Comparison of ENCODE assay signal across 17 mouse cellular contexts in genomic region chr6:115238031-115239027, GRCm38 (mm10). TPM values are rescaled to one million over a fixed set of nuclear protein-coding genes. Genes with fewer than 3 reads are reported as not detected.
DNase-seq lines count a peak whose midpoint lies in the region; ATAC-seq and TF ChIP-seq lines count a peak whose summit lies in the region.
"Had no signal": no experiment of that assay in that cellular context is flagged by ENCODE, and none has a peak within 500 bp of the region (broad histone marks: within the 10 kb centered on the region; RNA-seq: fewer than 3 reads in every experiment).

No protein-coding gene starts in this region.

- no peaks in the 10 kb centered on the region for H3K9me3 ChIP-seq in heart, embryonic 10.5 days
- no peaks in the 10 kb centered on the region for H3K9me3 ChIP-seq in forebrain, embryonic 14.5 days (replicated peaks; ENCODE audit: control insufficient read depth, low read length)
- H3K9me3 ChIP-seq in forebrain, postnatal 0 days (ENCODE audit: low read length), result no peaks in the 10 kb centered on the region
- H3K9me3 ChIP-seq: embryonic facial prominence, embryonic 12.5 days; forebrain, embryonic 15.5 days; heart, embryonic 15.5 days; limb, embryonic 12.5 days had no signal

- H3K27ac ChIP-seq in heart, embryonic 10.5 days, result no peak overlapping the region
- no peak overlapping the region for H3K27ac ChIP-seq in forebrain, embryonic 14.5 days (ENCODE audit: low read depth, low read length)
- H3K27ac ChIP-seq in forebrain, postnatal 0 days (ENCODE audit: low read depth, low read length), result no peak overlapping the region
- H3K27ac ChIP-seq: embryonic facial prominence, embryonic 12.5 days; forebrain, embryonic 15.5 days; heart, embryonic 15.5 days; limb, embryonic 12.5 days had no signal

- H3K4me3 ChIP-seq in heart, embryonic 10.5 days, result no peak overlapping the region
- no peak overlapping the region for H3K4me3 ChIP-seq in forebrain, embryonic 14.5 days (ENCODE audit: low read depth, low read length)
- no peak overlapping the region for H3K4me3 ChIP-seq in forebrain, postnatal 0 days (ENCODE audit: low read depth, low read length)
- H3K4me3 ChIP-seq: embryonic facial prominence, embryonic 12.5 days; forebrain, embryonic 15.5 days; heart, embryonic 15.5 days; limb, embryonic 12.5 days had no signal

- no peak for ATAC-seq in forebrain, embryonic 14.5 days
- no peak for ATAC-seq in forebrain, postnatal 0 days
- ATAC-seq: forebrain, embryonic 15.5 days had no signal

- H3K9ac ChIP-seq in forebrain, embryonic 14.5 days (ENCODE audit: low read length), result no peak overlapping the region
- no peak overlapping the region for H3K9ac ChIP-seq in forebrain, postnatal 0 days
- H3K9ac ChIP-seq: embryonic facial prominence, embryonic 12.5 days; forebrain, embryonic 15.5 days; heart, embryonic 15.5 days; limb, embryonic 12.5 days had no signal

- H3K4me2 ChIP-seq in forebrain, embryonic 14.5 days (ENCODE audit: low read length), result no peak overlapping the region
- H3K4me2 ChIP-seq in forebrain, postnatal 0 days (ENCODE audit: low read depth), result no peak overlapping the region
- H3K4me2 ChIP-seq: embryonic facial prominence, embryonic 12.5 days; forebrain, embryonic 15.5 days; heart, embryonic 15.5 days; limb, embryonic 12.5 days had no signal

- WGBS in heart, embryonic 10.5 days, result 82% methylated on average over 9 of the region's 9 CpGs
- WGBS in forebrain, embryonic 14.5 days, result 87% methylated on average over 9 of the region's 9 CpGs
- 87% methylated on average over 9 of the region's 9 CpGs for WGBS in forebrain, postnatal 0 days

- no peaks in the 10 kb centered on the region for H3K36me3 ChIP-seq in heart, embryonic 10.5 days
- no peaks in the 10 kb centered on the region for H3K36me3 ChIP-seq in forebrain, embryonic 14.5 days (ENCODE audit: control insufficient read depth, insufficient read depth, low read length)
- H3K36me3 ChIP-seq in forebrain, postnatal 0 days (ENCODE audit: insufficient read depth), result 0 out of 2 replicates have a peak, but pooled peaks cover 9% of the 10 kb centered on the region
- H3K36me3 ChIP-seq: embryonic facial prominence, embryonic 12.5 days; forebrain, embryonic 15.5 days; heart, embryonic 15.5 days; limb, embryonic 12.5 days had no signal

- H3K4me1 ChIP-seq in heart, embryonic 10.5 days, result peaks cover 15% of the 10 kb centered on the region; the same call in 1 of the 2 replicates
- no peaks in the 10 kb centered on the region for H3K4me1 ChIP-seq in forebrain, embryonic 14.5 days (ENCODE audit: control insufficient read depth, insufficient read depth, low read length)
- no peaks in the 10 kb centered on the region for H3K4me1 ChIP-seq in forebrain, postnatal 0 days (ENCODE audit: insufficient read depth)
- H3K4me1 ChIP-seq: embryonic facial prominence, embryonic 12.5 days; limb, embryonic 12.5 days had no signal

- DNase-seq in heart, adult 11 months, result peak; percentile 99
- DNase-seq in heart, embryonic 10.5 days (ENCODE audit: low spot score), result no peak
- DNase-seq in ovary, postnatal 36 days (ENCODE audit: low spot score), result peak; percentile 10
- no peak for DNase-seq in ovary, postnatal 14 days (ENCODE audit: low spot score)
- peak; percentile 66 for DNase-seq in fibroblast of lung, adult 2 months (ENCODE audit: low read depth)
- DNase-seq in forebrain, embryonic 14.5 days (ENCODE audit: low spot score), result no peak
- DNase-seq in forebrain, postnatal 0 days, result no peak
- DNase-seq in thymus, postnatal 25 days, result no peak

- peaks cover 78% of the 10 kb centered on the region for H3K27me3 ChIP-seq in heart, embryonic 10.5 days (ENCODE audit: insufficient read depth, poor library complexity, severe bottlenecking)
- no peaks in the 10 kb centered on the region for H3K27me3 ChIP-seq in forebrain, embryonic 14.5 days (replicated peaks; ENCODE audit: control insufficient read depth, insufficient read depth, low read length)
- no peaks in the 10 kb centered on the region for H3K27me3 ChIP-seq in forebrain, postnatal 0 days (ENCODE audit: insufficient read depth, low read length)
- H3K27me3 ChIP-seq: embryonic facial prominence, embryonic 12.5 days; forebrain, embryonic 15.5 days; limb, embryonic 12.5 days had no signal

- TF ChIP-seq CTCF in forebrain, postnatal 0 days (IDR thresholded peaks at IDR 0.05; ENCODE audit: low read depth), result no peak

RNA-seq across cellular contexts. Expression of gene Gm17482, which starts 11.2 kb away (rescaled TPM):
- polyA plus RNA-seq in heart, embryonic 10.5 days (2016; fragmentation: Nextera tagmentation; extraction: Ambion mirVana), result not detected in 2 replicates
- not detected in 2 replicates for polyA plus RNA-seq in forebrain, embryonic 14.5 days (2014; fragmentation: Nextera tagmentation; extraction: Ambion mirVana)
- not detected in 2 replicates for total RNA-seq in forebrain, postnatal 0 days (2014; rRNA removed)
- polyA plus RNA-seq in forebrain, postnatal 0 days (2015; fragmentation: Nextera tagmentation; extraction: Ambion mirVana), result not detected in 2 replicates
- total RNA-seq: monocyte, adult 5-6 weeks had no signal
- polyA plus RNA-seq: brain, embryonic 14.5 days; embryonic facial prominence, embryonic 12.5 days; forebrain, embryonic 15.5 days; heart, embryonic 15.5 days; intestine, embryonic 14.5 days; large intestine, adult 2 months; limb, embryonic 12.5 days; spleen, adult 2 months had no signal

RNA-seq across cellular contexts. Expression of gene Timp4, which starts 13.7 kb away (rescaled TPM):
- polyA plus RNA-seq in heart, embryonic 10.5 days (2016; fragmentation: Nextera tagmentation; extraction: Ambion mirVana), result 0.09 and 0.10 TPM in 2 replicates
- 1.5 and 2.0 TPM in 2 replicates for polyA plus RNA-seq in forebrain, embryonic 14.5 days (2014; fragmentation: Nextera tagmentation; extraction: Ambion mirVana)
- 9.6 and 10.0 TPM in 2 replicates for total RNA-seq in forebrain, postnatal 0 days (2014; rRNA removed)
- polyA plus RNA-seq in forebrain, postnatal 0 days (2015; fragmentation: Nextera tagmentation; extraction: Ambion mirVana), result 7.9 and 12.7 TPM in 2 replicates
- total RNA-seq: monocyte, adult 5-6 weeks had no signal

Comparison
In these comparisons a context has a peak if more than half of its experiments do, and no peak if none do; other contexts are left out.
1. DNase-seq: peak in heart, adult 11 months (single experiment), ovary, postnatal 36 days (single experiment) and fibroblast of lung, adult 2 months (single experiment); none in heart, embryonic 10.5 days (single experiment), ovary, postnatal 14 days (single experiment), forebrain, embryonic 14.5 days (single experiment), forebrain, postnatal 0 days (single experiment) and thymus, postnatal 25 days (single experiment).